Mouse (Mus musculus): Measurements from ENCODE around the gene Rps6ka4.

DNA sequence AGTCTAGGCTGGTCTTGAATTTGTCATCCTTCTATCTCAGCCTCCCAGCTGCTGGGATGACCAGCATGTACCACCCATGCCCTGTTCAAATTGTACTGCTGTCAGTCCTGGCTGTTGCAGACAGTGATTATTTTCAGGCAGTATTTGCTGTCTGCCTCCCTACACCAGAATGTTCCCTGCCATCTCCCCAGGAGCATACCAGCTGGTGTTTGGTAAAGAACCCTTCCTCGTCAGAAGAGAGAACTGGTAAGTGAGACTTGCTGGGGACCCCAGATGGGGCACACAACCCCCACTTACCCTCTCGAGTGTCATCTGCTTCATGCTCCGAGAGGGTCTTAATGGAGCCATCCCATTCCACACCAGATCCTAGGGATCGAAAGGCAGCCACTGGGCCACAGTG is 5.6 kb upstream of the Rps6ka4 start:
- no peak for TF ChIP-seq HCFC1 (IDR thresholded peaks at IDR 0.05; ENCODE audit: borderline replicate concordance, insufficient read depth, low read length)
- TF ChIP-seq ZNF384 (IDR thresholded peaks at IDR 0.05; ENCODE audit: low read depth, low read length): no peak
- TF ChIP-seq ZC3H11A (IDR thresholded peaks at IDR 0.05; ENCODE audit: borderline replicate concordance, low read depth, low read length): no peak
- no peak for TF ChIP-seq CHD2 (IDR thresholded peaks at IDR 0.05; ENCODE audit: low read depth, low read length)
- no peak for TF ChIP-seq MAFK (IDR thresholded peaks at IDR 0.05; ENCODE audit: insufficient read depth, low read depth, low read length)
